Mouse (Mus musculus) liver, embryonic 14.5 days (tissue): Measurements from ENCODE around the gene Ipo7. TPM values are rescaled to one million over a fixed set of nuclear protein-coding genes. Genes with fewer than 3 reads are reported as not detected.

Experiments used
- ATAC-seq: fragments of 200-750 bp; cut with Nextera tagmentation; 2 replicates; pipeline ENCODE4 v1.8.0; 2017; ENCODE audit warnings: moderate number of reproducible peaks, mild to moderate bottlenecking, moderate library complexity; ENCODE audit not compliant: insufficient read depth
- DNase-seq, 3 experiments: peaks; one replicate each; pipeline ENCODE4 v3.0.0-alpha.2; 2012 to 2013; ENCODE audit warnings: low read depth in 3 of 3, low spot score in 3 of 3
- H3K27ac ChIP-seq: fragments of 300-500 bp; sonication (generic); 2 replicates; pipeline ENCODE4 v1.5.1; 2014; ENCODE audit warnings: moderate library complexity, mild to moderate bottlenecking, control low read depth, inconsistent platforms
- H3K27me3 ChIP-seq: fragments of 300-500 bp; sonication (generic); 2 replicates; pipeline ENCODE4 v1.6.1; 2014; ENCODE audit warnings: mild to moderate bottlenecking, low read length, moderate library complexity; ENCODE audit not compliant: control insufficient read depth, insufficient read depth
- H3K36me3 ChIP-seq: fragments of 300-500 bp; sonication (generic); replicated peaks from 2 replicates; pipeline ENCODE4 v1.6.1; 2014; ENCODE audit warnings: low read depth; ENCODE audit not compliant: control insufficient read depth, insufficient read depth
- H3K4me1 ChIP-seq, 2 experiments: fragments of 200-500 bp in 1 of 2; fragments of 300-500 bp in 1 of 2; sonication (generic) in 1 of 2; replicated peaks; 2 replicates each; pipeline ENCODE4 v1.6.1; 2012 to 2014; ENCODE audit warnings: antibody characterized with exemption in 1 of 2, inconsistent platforms in 1 of 2, low read length in 1 of 2; ENCODE audit not compliant: control insufficient read depth in 2 of 2, insufficient read depth in 2 of 2
- H3K4me2 ChIP-seq: fragments of 300-500 bp; sonication (generic); 2 replicates; pipeline ENCODE4 v1.6.1; 2014; ENCODE audit warnings: low read depth, mild to moderate bottlenecking, control low read depth, moderate library complexity
- H3K4me3 ChIP-seq, 2 experiments: fragments of 200-500 bp in 1 of 2; fragments of 300-500 bp in 1 of 2; sonication (generic) in 1 of 2; 2 replicates each; pipeline ENCODE4 v1.5.1; 2012 to 2014; ENCODE audit warnings: low read depth in 2 of 2, low read length in 2 of 2, mild to moderate bottlenecking in 2 of 2, control low read depth in 1 of 2, inconsistent platforms in 1 of 2, moderate library complexity in 1 of 2; ENCODE audit not compliant: insufficient read depth in 1 of 2
- H3K9ac ChIP-seq: fragments of 300-500 bp; sonication (generic); replicated peaks from 2 replicates; pipeline ENCODE4 v1.6.1; 2014; ENCODE audit warnings: mild to moderate bottlenecking, control low read depth, moderate library complexity
- H3K9me3 ChIP-seq: fragments of 300-500 bp; sonication (generic); 2 replicates; pipeline ENCODE4 v1.6.1; 2016; ENCODE audit warnings: low read length, mixed read lengths; ENCODE audit not compliant: control insufficient read depth
- CTCF ChIP-seq: IDR thresholded peaks from 2 replicates; pipeline ENCODE4 v1.5.1; 2016; ENCODE audit warnings: antibody characterized with exemption, low read depth, control low read depth
- EP300 ChIP-seq: IDR thresholded peaks from 2 replicates; pipeline ENCODE4 v1.6.1; 2016; ENCODE audit warnings: antibody characterized with exemption, low read depth
- WGBS: fragments of 180-500 bp; shearing (Covaris S2); extraction: QIAGEN DNeasy Blood & Tissue Kit; methylation state at CpG from one replicate; pipeline ENCODE4 v1.1.7; 2014; ENCODE audit not compliant: insufficient replicate concordance; 5-methylcytosine and 5-hydroxymethylcytosine counted together
- polyA plus RNA-seq, 2 experiments: library from polyadenylated mRNA; depleted of rRNA in 1 of 2; stranded (reverse) in 1 of 2; unstranded in 1 of 2; fragments of >200 nt; fragmentation: Nextera tagmentation in 1 of 2; extraction: Ambion mirVana in 1 of 2; gene quantifications; 2 replicates each; pipeline versions ENCODE4 v1.2.1 to v1.2.3; 2012 to 2014

The Ipo7 gene
- polyA plus RNA-seq, 2 experiments: 9.1 to 22.2 TPM

GRCm38 (mm10) chr7:110008513-110008912 lies 9.6 kb upstream of the Ipo7 start:
- no peak for DNase-seq
- no peak overlapping the region for H3K4me2 ChIP-seq

GRCm38 (mm10) chr7:110009084-110009483 lies 9.0 kb upstream of the Ipo7 start:
- TF ChIP-seq EP300: no peak
- TF ChIP-seq CTCF: no peak
- H3K27me3 ChIP-seq: no peaks in the 10 kb centered on the region
- H3K9me3 ChIP-seq: no peaks in the 10 kb centered on the region
- no peak overlapping the region for H3K4me3 ChIP-seq
- ATAC-seq: no peak
- H3K36me3 ChIP-seq: no peaks in the 10 kb centered on the region
- WGBS: 85% methylated on average over 6 of the region's 6 CpGs
- peaks cover 3 to 4% of the 10 kb centered on the region in 2 experiments; a peak in 3 of 4 replicates for H3K4me1 ChIP-seq
- no peak overlapping the region for H3K27ac ChIP-seq
- H3K4me2 ChIP-seq: no peak overlapping the region
- no peak overlapping the region for H3K9ac ChIP-seq
- DNase-seq: no peak

More at GRCm38 (mm10) chr7:110008513-110008912, 9.6 kb upstream of the Ipo7 start:
- Histone ChIP-seq H3K36me3 (no peaks in the 10 kb centered on the region), H3K27me3 (peaks cover under 1% of the 10 kb centered on the region; the same call in 1 of the 2 replicates), H3K4me1 (peaks cover 3 to 4% of the 10 kb centered on the region in 2 experiments; a peak in 3 of 4 replicates), H3K4me3 (no peak overlapping the region), H3K9me3 (no peaks in the 10 kb centered on the region), H3K27ac (no peak overlapping the region), H3K9ac (no peak overlapping the region)
- TF ChIP-seq CTCF: no peak
- TF ChIP-seq EP300: no peak
- WGBS: 20% methylated on average over 1 of the region's 1 CpGs
- 0 out of 2 replicates have a peak, but pooled peaks have one; percentile 33 for ATAC-seq

- no peak overlapping the region; the same call in 1 of the 2 replicates for H3K9ac ChIP-seq
- H3K9me3 ChIP-seq: no peaks in the 10 kb centered on the region
- 27% methylated on average over 1 of the region's 1 CpGs for WGBS
- H3K27ac ChIP-seq: no peak overlapping the region
- H3K27me3 ChIP-seq: no peaks in the 10 kb centered on the region
- no peaks in the 10 kb centered on the region for H3K36me3 ChIP-seq
- no peak for DNase-seq
- no peak overlapping the region for H3K4me3 ChIP-seq
- TF ChIP-seq CTCF: no peak
- TF ChIP-seq EP300: no peak
- ATAC-seq: no peak
- peaks cover 3 to 4% of the 10 kb centered on the region in 2 experiments; a peak in 3 of 4 replicates for H3K4me1 ChIP-seq
- no peak overlapping the region for H3K4me2 ChIP-seq
These were observed 6.7 kb upstream of the Ipo7 start for GRCm38 (mm10) chr7:110011417-110011816.

GRCm38 (mm10) chr7:110014272-110014671 lies 3.8 kb upstream of the Ipo7 start:
- H3K9me3 ChIP-seq: no peaks in the 10 kb centered on the region
- DNase-seq (no peak), ATAC-seq (no peak)
- 40% methylated on average over 5 of the region's 5 CpGs for WGBS
- H3K4me2 ChIP-seq: no peak overlapping the region
- H3K9ac ChIP-seq: no peak overlapping the region
- no peaks in the 10 kb centered on the region for H3K36me3 ChIP-seq
- TF ChIP-seq EP300: no peak
- TF ChIP-seq CTCF: no peak
- H3K27me3 ChIP-seq: no peaks in the 10 kb centered on the region
- no peak overlapping the region for H3K4me3 ChIP-seq
- 0 out of 4 replicates have a peak, but pooled peaks cover 0 to 3% of the 10 kb centered on the region in 2 experiments for H3K4me1 ChIP-seq
- no peak overlapping the region for H3K27ac ChIP-seq

- peak; percentile 26 to 41 (median 28) for DNase-seq
- Histone ChIP-seq H3K36me3 (no peaks in the 10 kb centered on the region; the same call in 1 of the 2 replicates), H3K27me3 (no peaks in the 10 kb centered on the region), H3K27ac (peak overlapping the region; percentile 46), H3K4me1 (peaks cover 4 to 11% of the 10 kb centered on the region in 2 experiments), H3K9ac (peak overlapping the region; percentile 80), H3K4me3 (peak overlapping the region; percentile 81 to 95), H3K4me2 (peak overlapping the region; percentile 95), H3K9me3 (no peaks in the 10 kb centered on the region)
- TF ChIP-seq CTCF (no peak), EP300 (no peak)
- peak; percentile 78 for ATAC-seq
- under 1% methylated on average over 42 of the region's 42 CpGs for WGBS
These were observed 783 bp downstream of the Ipo7 start for GRCm38 (mm10) chr7:110018631-110019482.
